Mouse (Mus musculus): ENCODE measurements around the gene Phf21a.

Gene Phf21a

GRCm38 (mm10) chr2:92365568-92365967, 272.7 kb downstream of the Phf21a start:
- DNase-seq = no peak

- peak; percentile 55 for DNase-seq
Observed at GRCm38 (mm10) chr2:92367383-92368029, 274.6 kb downstream of the Phf21a start.

- no peak for DNase-seq
Observed at GRCm38 (mm10) chr2:92370375-92370774, 277.5 kb downstream of the Phf21a start.

GRCm38 (mm10) chr2:92370821-92371805, 278.2 kb downstream of the Phf21a start:
- DNase-seq = peak; percentile 95

- DNase-seq = peak; percentile 49
Observed at GRCm38 (mm10) chr2:92371971-92372690, 279.2 kb downstream of the Phf21a start.

GRCm38 (mm10) chr2:92372767-92373436, 280.0 kb downstream of the Phf21a start:
- DNase-seq = peak; percentile 81

- DNase-seq = no peak
Observed at GRCm38 (mm10) chr2:92373437-92373813, 280.5 kb downstream of the Phf21a start.

GRCm38 (mm10) chr2:92374514-92374913, 281.6 kb downstream of the Phf21a start, which contains the start of the genes Pex16 and Large2:
TSS of gene Pex16 (plus strand) at chr2:92374676.
TSS of gene Large2 (minus strand) at chr2:92374869.
- DNase-seq = peak; percentile 55

GRCm38 (mm10) chr2:92375099-92375623, 282.2 kb downstream of the Phf21a start:
- DNase-seq = peak; percentile 96

- no peak for DNase-seq
Observed at GRCm38 (mm10) chr2:92375788-92376187, 282.9 kb downstream of the Phf21a start.

- no peak for DNase-seq
Observed at GRCm38 (mm10) chr2:92376300-92376699, 283.4 kb downstream of the Phf21a start.

GRCm38 (mm10) chr2:92377320-92377719, 284.4 kb downstream of the Phf21a start:
- DNase-seq = no peak

- peak; percentile 53 for DNase-seq
Observed at GRCm38 (mm10) chr2:92379783-92380494, 287.0 kb downstream of the Phf21a start.

- no peak for DNase-seq
Observed at GRCm38 (mm10) chr2:92380495-92381050, 287.7 kb downstream of the Phf21a start.

GRCm38 (mm10) chr2:92381161-92381560, 288.2 kb downstream of the Phf21a start:
- DNase-seq = peak; percentile 59

- no peak for DNase-seq
Observed at GRCm38 (mm10) chr2:92381901-92382588, 289.1 kb downstream of the Phf21a start, which contains the start of gene 1700029I15Rik. TSS of gene 1700029I15Rik (plus strand) at chr2:92382538.

- no peak for DNase-seq
Observed at GRCm38 (mm10) chr2:92382759-92383158, 289.8 kb downstream of the Phf21a start.

GRCm38 (mm10) chr2:92384101-92384500, 291.2 kb downstream of the Phf21a start:
- no peak for DNase-seq

GRCm38 (mm10) chr2:92385113-92386051, 292.5 kb downstream of the Phf21a start:
- DNase-seq = no peak

All from kidney, postnatal 10 days (tissue).